In genomic region chr7:60622271-60623249, GRCm38 (mm10) we compare ENCODE assay signal across 8 mouse cellular contexts.
DNase-seq lines count a peak whose midpoint lies in the region; ATAC-seq and TF ChIP-seq lines count a peak whose summit lies in the region.
"Not testable (repeated sequence)": the region's sequence is repeated elsewhere in the genome, so short reads cannot be mapped to it uniquely, and the experiment has no call there.

No protein-coding gene starts in this region.

- not testable (repeated sequence) for TF ChIP-seq CTCF in gastrocnemius, adult 2 months (IDR thresholded peaks at IDR 0.05); liver, postnatal 0 days (IDR thresholded peaks at IDR 0.05; ENCODE audit: low read depth)

- not testable (repeated sequence) for H3K36me3 ChIP-seq in hindbrain, embryonic 16.5 days (ENCODE audit: control insufficient read depth, insufficient read depth, low read length); liver, postnatal 0 days (replicated peaks; ENCODE audit: insufficient read depth, low read length); neural tube, embryonic 13.5 days

- intact Hi-C loops in gastrocnemius, adult 2 months (cut with DNase I), result not testable (repeated sequence)

- peak; percentile 39 for DNase-seq in adrenal gland, postnatal 25 days
- DNase-seq in embryo, embryonic 11 days, result peak; percentile 81
- DNase-seq in gastrocnemius, adult 2 months, result peak; percentile 19
- peak; percentile 8 to 40 for DNase-seq in layer of hippocampus, postnatal 14 days (ENCODE audit: low spot score in 2 of 2)
- DNase-seq in liver, postnatal 0 days, result peak; percentile 23
- DNase-seq in testis, postnatal 14 days (ENCODE audit: low spot score), result peak; percentile 76

- peak; percentile 99 for ATAC-seq in hindbrain, embryonic 16.5 days
- ATAC-seq in liver, postnatal 0 days, result 0 out of 2 replicates have a peak, but pooled peaks have one; percentile 33
- peak; percentile 99 for ATAC-seq in neural tube, embryonic 13.5 days (ENCODE audit: low read depth)

- H3K4me2 ChIP-seq in hindbrain, embryonic 16.5 days (ENCODE audit: low read length), result peak overlapping the region; percentile 46
- H3K4me2 ChIP-seq in liver, postnatal 0 days (ENCODE audit: low read depth, low read length), result peak overlapping the region; percentile 49
- peak overlapping the region; percentile 50 for H3K4me2 ChIP-seq in neural tube, embryonic 13.5 days

- H3K27ac ChIP-seq in gastrocnemius, adult 2 months; liver, postnatal 0 days (ENCODE audit: low read depth): not testable (repeated sequence)
- 0 out of 2 replicates have a peak overlapping the region, but pooled peaks have one; percentile 48 for H3K27ac ChIP-seq in hindbrain, embryonic 16.5 days (ENCODE audit: low read depth, low read length)
- H3K27ac ChIP-seq in neural tube, embryonic 13.5 days (replicated peaks), result peak overlapping the region; percentile 68; the same call in 1 of the 2 replicates

- peak overlapping the region; percentile 11; the same call in 1 of the 2 replicates for H3K4me3 ChIP-seq in gastrocnemius, adult 2 months
- peak overlapping the region; percentile 37 for H3K4me3 ChIP-seq in hindbrain, embryonic 16.5 days (ENCODE audit: low read length)
- H3K4me3 ChIP-seq in liver, postnatal 0 days (ENCODE audit: low read depth, low read length), result peak overlapping the region; percentile 25
- peak overlapping the region; percentile 35 for H3K4me3 ChIP-seq in neural tube, embryonic 13.5 days

- H3K27me3 ChIP-seq in hindbrain, embryonic 16.5 days (replicated peaks; ENCODE audit: control insufficient read depth, insufficient read depth, low read length); liver, postnatal 0 days (ENCODE audit: insufficient read depth, low read length); neural tube, embryonic 13.5 days: not testable (repeated sequence)

- peak overlapping the region; percentile 41 for H3K9ac ChIP-seq in hindbrain, embryonic 16.5 days (ENCODE audit: low read depth, low read length)
- not testable (repeated sequence) for H3K9ac ChIP-seq in liver, postnatal 0 days (replicated peaks)
- H3K9ac ChIP-seq in neural tube, embryonic 13.5 days, result peak overlapping the region; percentile 53

- 28% methylated on average over 29 of the region's 29 CpGs for WGBS in hindbrain, embryonic 16.5 days
- 27% methylated on average over 29 of the region's 29 CpGs for WGBS in liver, postnatal 0 days (ENCODE audit: insufficient replicate concordance)
- WGBS in neural tube, embryonic 13.5 days, result 29% methylated on average over 29 of the region's 29 CpGs

- TF ChIP-seq EP300 in liver, postnatal 0 days (IDR thresholded peaks at IDR 0.05; ENCODE audit: low read depth), result not testable (repeated sequence)

- not testable (repeated sequence) for H3K9me3 ChIP-seq in hindbrain, embryonic 16.5 days (ENCODE audit: control insufficient read depth, low read length); liver, postnatal 0 days (ENCODE audit: low read length); neural tube, embryonic 13.5 days

- H3K4me1 ChIP-seq in hindbrain, embryonic 16.5 days (ENCODE audit: control insufficient read depth, insufficient read depth, low read depth, low read length); liver, postnatal 0 days (ENCODE audit: insufficient read depth); neural tube, embryonic 13.5 days (replicated peaks): not testable (repeated sequence)

Comparison
In these comparisons a context has a peak if more than half of its experiments do, and no peak if none do; other contexts are left out.
1. DNase-seq: peak in every context shown above with its lines; median percentile 81 in embryo, embryonic 11 days; 76 in testis, postnatal 14 days; 39 in adrenal gland, postnatal 25 days; 24 in layer of hippocampus, postnatal 14 days; 23 in liver, postnatal 0 days; 19 in gastrocnemius, adult 2 months.
2. ATAC-seq: peak in every context shown above with its lines; median percentile 99 in hindbrain, embryonic 16.5 days; 99 in neural tube, embryonic 13.5 days; 33 in liver, postnatal 0 days.